Mouse (Mus musculus) megakaryocyte-erythroid progenitor cell, adult 5-6 weeks (primary cell): ENCODE results near the gene Iqsec1. TPM values are rescaled to one million over a fixed set of nuclear protein-coding genes. Genes with fewer than 3 reads are reported as not detected.

Experiments
- ATAC-seq: replicated peaks from 2 replicates; pipeline ENCODE4 v1.8.0; 2016; ENCODE audit warnings: mild to moderate bottlenecking, inconsistent platforms; ENCODE audit not compliant: severe bottlenecking, poor library complexity, low FRiP score, low TSS enrichment
- total RNA-seq, 2 experiments: library from RNA; stranded (forward) in 1 of 2; stranded (reverse) in 1 of 2; fragments of 200-1000, 215-1000 nt in 1 of 2; fragments of >200 nt in 1 of 2; fragmentation: Nextera tagmentation in 1 of 2; gene quantifications; 2 replicates each; pipeline ENCODE4 v1.2.3; 2014 to 2017

Gene Iqsec1
- total RNA-seq, 2 experiments from 2014 or later: 15.0 to 32.1 TPM

DNA sequence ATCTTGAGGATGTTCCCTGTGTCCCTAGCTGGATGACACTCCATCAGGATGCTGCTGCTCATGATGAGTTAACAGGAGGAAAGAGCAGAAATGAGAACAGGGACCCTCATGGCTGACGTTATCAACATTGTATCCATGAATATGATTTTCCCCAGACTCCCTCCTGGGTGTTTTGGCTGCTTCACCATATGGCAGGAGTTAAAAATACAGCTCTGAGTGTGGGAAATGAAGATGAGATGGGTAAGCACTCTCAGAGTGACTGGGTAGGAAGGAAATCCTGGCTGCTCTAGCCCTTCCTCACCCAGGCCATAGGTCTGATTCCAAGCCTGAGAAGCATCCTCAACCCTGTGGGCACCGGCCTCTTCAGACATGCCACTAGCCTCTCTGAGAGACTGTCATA, 14.2 kb downstream of the Iqsec1 start:
- no peak for ATAC-seq

DNA sequence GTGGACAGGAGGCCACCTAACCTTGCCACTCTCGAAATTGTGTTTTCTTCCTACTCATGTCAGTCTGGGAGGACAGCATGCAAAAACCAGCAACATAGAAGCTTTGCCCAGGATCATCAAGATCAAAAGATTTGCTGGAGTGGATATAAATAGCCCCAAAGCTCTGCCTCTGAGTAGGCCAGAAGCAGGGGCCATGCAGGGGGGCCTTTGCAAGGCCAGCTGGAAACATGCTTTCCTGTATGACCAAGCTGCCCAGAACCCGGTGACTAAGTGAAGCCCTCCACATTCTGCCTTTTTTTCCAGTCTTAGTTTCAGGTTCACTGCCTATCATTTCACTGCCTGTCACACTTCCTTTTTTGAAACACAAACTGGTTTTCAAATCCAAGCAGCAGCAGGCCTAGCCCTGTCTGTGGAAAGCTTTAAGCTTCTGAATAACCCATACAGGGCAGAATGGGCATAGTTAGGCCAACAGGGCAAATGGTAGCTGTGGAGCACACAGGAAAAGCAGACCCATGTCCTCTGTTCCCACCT, 19.1 kb downstream of the Iqsec1 start:
- no peak for ATAC-seq

DNA sequence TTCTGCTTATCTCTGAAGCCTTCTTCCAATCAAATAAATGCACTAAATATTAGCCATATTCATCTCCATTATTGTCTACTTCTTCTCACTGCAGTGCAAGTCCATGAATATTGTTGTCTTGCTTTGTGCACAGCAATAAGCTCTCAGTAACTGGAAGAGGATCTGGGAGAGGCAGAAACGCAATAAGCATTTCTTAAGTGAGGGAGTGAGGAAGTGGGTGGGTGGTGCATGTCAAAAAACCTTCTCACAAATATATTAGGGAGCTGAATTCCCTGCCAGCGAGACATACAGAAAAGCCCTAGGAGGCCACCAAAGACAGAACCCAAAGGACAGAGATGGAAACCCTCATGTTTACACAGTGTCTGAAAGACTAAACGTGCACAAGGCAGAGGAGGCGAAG, 35.1 kb downstream of the Iqsec1 start:
- ATAC-seq: no peak

DNA sequence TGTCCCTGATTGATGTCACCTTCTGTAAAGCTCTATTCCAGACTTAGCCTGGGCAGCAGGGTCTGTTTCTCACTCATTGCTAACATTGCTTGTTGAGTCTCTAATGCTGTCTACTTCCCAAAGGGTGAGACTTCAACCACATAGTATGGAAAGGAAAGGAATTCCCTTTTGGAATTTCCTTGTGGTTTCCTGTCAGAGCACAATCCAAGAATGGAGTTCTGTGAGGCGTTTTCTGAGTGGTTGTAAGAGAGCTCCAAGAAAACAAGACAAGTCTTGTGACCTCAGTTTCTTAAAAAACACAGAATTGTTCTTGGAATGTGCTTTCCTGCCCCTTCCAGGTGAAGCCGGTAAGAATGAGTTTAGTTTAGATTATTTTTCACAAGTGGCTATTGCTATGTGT, 37.5 kb downstream of the Iqsec1 start:
- no peak for ATAC-seq

DNA sequence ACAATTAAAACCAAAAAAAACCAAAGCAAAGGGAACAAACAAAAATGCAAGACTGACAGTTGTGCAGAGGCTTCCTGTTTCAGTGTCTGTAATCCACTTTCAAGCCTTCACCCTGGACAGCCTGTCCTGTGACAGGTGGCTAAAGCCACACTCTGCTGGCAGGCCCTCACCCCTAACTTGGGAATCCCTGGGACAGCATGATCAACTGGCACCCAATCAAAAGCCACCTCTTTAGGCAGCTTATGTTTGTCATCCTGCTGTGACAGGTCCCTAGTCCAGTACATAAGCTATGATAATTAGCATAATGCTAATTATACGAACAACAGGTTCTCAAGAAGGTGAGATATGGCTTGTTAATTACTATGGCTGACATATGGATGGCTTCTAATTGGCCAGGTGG, 40.4 kb downstream of the Iqsec1 start:
- no peak for ATAC-seq

DNA sequence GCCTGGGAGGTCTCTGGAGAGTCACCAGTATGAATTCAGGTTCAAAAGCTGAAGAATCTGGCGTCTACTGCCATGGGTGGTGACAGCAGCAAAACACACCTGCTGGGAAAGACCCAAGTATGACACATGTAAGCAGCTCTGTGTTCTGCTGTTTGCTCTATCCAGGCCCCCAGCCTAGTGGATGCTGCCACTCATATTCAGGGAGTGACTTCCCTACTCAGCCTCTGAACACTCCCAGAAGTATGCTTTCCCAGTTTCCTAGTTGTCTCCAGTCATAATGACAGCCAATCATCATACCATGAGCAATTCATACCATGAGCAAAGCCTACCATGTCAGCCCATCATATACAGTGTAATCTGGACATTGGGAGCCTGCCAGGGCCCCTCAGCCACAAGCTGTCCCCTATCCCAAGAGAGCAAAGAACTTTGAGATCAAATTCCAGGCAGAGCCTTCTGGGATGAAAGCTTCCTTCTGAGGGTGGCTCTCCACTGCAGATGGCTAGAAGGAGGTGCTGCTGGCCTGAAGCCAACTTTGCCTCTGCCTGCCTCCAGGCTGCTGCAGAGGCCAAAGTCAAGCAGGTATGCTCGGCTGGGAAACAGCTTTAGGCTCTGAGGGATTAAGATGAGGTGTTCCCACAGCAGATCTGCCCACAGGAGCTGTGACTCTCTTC, 42.8 kb downstream of the Iqsec1 start:
- no peak for ATAC-seq

DNA sequence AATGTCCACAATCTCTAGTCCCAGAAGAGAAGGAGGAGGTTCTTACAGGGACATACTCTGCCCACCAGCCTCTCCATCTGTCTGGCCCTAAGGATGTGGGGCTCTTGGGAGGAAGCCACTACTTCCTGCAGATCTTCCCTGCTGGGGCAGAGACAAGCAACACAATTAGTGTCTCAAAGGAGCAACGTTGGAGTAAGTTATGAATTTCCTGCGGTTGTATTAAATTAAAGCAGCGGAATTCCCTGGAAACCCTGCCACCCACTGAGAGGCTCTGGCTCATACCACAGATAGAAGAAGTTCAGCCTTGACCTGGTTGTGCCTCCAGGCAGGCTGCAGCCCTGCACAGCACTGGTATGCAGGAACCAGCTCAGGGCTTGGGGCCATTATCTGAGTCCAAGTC, 47.2 kb downstream of the Iqsec1 start:
- ATAC-seq: no peak

DNA sequence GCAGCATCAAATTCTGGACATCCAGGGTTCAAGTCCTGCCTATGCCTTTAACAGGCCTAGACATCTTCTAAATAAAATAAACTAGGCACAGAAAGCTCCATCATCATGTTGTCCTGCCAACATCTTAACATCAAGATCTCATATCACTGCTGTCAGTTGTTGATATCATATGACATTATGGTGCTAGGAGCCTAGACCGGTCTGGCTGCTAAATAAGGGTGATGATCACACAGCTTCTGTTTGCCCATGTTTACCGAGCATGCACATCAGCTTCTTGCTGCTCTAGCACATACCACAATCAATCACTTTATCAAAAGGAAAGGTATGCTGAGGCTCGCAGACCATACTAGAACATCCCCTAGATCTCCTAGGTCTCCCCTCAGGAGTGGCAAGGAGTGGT, 54.8 kb downstream of the Iqsec1 start:
- no peak for ATAC-seq

DNA sequence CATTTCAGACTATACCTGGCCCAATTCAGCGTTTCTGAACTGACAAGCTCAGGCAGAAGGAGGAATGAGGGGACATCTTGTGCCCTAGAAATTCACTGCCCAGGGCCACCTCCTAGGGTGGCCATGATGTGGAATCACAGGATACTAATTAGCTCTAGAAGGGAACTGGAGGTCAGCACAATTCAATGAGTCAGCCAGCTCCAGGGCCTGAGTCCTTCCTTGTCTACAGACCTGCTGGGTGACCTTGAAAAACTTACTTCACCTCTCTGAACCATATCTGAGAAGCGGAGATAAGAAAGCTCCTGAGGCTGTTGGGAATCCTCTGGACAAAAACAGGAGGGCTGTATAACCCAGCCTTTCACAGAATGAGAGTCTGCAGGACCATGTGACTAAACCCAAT, 59.7 kb downstream of the Iqsec1 start:
- no peak for ATAC-seq

DNA sequence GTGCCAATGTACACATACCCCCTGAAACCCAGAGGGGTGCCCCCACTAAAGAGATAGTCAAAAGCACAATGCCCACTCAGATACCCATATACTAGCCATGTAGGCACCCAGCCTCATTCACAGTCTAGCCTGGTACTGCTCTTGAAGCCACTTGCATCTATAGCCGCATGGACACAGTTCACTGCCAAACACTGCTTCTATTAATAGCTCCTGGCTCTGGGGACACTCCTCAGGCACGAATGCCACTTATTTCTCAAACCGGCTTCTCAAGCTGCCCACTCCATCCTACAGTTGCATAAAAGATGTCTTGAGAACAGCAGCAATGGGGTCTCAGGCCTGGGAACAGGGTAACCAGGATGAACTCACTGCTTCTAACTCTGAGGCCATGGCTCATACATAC, 63.0 kb downstream of the Iqsec1 start:
- no peak for ATAC-seq

DNA sequence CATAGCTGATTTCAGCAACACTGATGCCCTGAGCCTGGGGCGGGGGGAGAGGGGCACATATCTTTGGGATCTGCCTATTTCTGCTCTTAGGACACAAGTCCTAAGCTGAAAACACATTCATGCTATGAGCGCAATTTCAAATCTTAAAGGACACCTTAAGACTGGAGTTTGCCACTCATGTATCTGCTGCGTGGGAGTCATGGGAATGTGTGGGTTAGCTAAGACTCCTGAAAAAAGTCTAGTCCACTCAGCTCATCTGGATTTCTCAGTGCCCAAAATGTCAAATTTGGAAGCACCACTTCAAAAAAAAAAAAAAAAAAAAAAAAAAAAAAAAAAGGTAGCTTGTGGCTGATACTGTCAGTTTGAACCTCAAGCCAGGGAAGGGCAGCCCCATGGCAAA, 63.7 kb downstream of the Iqsec1 start:
- no peak for ATAC-seq

DNA sequence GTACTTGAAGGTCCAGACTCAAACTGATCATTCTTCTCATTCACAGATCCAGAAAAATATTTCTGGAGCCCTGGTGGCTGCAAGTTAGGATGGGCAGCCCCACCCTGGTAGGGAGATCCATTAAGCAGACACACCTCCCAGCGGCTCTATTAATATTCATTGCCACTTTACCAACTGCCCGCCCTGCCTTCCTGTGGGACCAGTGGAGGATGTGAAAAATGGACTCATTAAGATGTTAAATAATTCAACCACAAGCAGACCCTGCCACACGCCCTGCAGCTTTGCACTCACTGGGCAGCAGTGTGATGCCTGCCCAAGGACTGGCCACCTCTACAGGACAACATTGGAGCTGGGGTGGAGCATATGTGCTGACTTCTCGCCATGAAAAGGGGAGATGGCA, 64.1 kb downstream of the Iqsec1 start:
- ATAC-seq: no peak

DNA sequence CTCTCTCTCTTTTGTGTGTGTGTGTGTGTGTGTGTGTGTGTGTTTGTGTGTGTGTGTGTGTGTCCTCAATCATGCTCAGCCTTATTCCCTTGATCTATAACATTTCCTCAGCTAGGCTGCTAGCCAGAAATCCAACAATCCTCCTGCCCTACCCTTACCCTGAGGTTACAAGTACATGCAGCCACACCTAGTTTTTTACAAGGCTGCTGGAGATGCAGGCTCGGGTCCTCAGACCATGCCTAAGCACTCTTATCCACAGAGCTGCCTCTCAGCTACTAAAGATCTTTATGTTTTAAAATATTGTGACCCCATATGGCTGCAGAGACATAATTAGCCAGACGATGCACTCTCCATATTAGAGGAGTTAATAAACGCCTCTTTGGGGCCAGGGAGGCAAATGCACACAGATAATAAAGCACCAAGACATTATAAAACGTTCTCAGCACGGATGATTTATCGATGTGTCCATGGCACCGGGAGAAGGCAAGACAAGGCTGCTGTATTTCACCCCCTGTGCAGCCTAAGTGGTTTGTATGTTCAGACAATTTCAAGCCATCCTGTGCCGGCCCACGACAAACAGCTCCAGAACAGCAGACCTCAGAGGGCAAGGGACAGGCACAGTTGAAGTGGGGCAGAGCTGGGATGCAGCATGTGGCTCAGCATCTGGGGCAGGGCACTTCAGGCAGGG, 67.1 kb downstream of the Iqsec1 start:
- ATAC-seq: no peak

DNA sequence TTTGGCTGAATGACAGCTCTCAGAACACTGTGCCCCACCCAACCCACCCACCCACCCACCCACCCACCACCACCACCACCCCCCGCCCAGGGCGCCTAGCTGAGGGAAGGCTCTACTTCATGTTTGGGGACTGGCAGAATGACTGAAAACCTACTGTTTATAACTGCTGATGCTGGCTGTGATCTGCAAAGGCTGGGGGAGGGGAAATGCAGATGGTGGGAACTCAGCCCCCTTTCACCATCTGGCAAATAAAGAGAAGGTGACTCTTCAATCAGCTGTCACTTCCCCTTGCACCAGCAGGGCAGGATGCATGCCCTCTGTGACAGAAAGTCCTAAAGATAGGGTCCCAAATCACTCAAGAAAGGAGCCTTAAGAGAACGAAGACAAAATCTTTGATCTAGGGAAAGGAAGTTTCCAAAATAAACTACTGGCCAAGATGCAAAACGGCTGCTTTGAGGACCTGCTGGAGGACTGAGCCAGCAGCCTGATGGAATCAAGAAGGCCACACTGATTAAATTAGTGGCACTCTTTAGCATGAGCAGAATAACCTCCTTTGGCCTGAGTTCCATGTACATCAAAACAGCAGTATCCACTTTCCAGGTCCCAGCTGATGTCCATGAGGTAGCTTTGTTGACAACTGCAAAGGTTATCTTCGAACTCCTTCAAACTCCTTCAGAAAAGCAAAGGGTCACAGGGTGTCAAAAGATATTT, 67.8 kb downstream of the Iqsec1 start:
- no peak for ATAC-seq

DNA sequence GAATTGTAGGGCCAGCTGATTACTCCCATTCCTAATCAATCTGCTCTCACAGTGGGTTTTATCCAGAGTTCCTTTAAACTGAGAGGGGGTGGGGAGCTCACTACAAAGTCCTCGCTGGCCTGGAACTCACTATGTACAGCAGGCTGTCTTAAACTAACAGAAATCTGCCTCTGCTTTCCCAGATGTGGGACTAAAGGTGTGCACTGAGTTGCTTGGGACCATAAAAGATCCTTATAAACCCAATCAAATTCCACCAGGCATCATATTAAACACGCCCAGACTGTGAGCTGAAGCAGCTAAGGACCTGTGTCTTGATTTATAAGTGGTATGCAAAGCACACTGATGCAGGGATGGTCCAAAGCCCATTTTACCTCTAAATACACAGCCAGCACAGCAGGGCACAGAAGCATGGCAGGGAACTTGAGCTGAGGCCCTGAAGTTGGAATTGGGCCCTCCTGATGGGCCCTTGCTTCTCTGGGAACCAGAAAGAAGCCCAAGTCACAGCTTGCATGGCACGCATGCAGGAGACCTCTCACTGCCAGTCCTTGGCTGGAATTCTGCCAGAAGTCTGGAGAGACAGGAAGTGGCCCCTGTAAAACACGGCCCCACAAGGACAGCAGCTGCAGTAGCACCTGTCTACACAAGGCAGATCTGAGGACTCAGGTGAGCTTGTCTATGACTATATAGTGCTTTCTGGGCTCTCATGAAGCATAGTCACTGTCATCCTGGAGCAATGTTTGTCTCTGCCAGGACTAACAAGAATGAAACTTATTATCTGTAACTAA, 68.7 kb downstream of the Iqsec1 start:
- no peak for ATAC-seq

DNA sequence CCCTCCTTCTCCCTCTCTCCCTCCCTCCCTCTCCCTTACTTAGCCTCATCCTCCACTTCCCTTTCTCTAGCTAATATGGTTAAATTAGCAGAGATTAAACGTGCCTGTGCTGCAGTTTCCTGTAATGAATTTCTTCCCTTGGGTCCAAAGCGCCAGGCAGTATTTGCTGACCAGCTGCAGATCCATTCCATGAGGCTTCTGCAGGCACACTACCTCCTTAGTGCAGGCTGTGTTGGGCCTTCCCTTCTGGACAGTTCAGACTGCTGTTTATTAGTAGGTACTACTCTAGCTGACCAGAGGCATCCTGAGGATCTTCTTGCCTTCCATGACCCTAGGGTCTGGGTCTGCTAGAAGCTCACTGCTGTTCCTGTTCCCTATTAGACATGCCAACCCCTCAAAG, 72.9 kb downstream of the Iqsec1 start:
- no peak for ATAC-seq

DNA sequence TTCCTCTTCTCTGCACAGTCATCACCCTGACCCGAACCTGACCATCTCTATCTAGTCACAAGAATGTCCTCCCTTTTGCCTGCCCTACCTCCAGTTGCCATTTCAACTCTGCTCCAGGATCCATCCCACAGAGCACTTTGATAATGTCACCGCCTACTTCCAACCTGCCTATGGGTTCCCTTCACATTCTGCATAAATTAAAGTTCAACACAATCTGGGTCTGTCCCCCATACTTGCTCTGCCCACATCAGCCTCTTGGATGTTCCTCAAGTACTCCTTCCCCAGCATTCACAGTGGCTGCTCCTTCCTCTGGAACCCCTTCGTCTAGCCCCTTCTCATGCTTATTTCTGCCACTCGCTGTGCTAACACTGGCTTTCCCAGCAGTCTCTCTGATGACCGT, 74.7 kb downstream of the Iqsec1 start:
- no peak for ATAC-seq

DNA sequence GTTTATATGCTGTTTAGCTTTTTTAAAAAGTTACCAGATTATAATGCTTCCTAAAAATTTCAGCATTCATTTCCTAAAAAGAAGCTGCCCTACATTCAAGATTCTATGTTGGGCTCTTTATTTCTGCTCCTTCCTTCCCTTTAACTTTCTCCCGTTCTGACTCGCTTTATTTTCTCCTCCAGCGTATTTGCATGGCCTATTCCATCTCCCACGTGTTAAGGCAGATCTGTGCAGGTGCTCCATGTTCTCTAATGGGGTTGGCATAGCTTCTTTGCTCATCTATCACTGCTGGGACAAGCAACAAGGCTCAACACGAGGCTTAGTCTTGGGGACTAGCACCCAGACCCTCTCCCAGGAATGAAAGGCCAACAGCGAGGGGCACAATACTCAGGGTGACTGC, 75.7 kb downstream of the Iqsec1 start:
- ATAC-seq: no peak

DNA sequence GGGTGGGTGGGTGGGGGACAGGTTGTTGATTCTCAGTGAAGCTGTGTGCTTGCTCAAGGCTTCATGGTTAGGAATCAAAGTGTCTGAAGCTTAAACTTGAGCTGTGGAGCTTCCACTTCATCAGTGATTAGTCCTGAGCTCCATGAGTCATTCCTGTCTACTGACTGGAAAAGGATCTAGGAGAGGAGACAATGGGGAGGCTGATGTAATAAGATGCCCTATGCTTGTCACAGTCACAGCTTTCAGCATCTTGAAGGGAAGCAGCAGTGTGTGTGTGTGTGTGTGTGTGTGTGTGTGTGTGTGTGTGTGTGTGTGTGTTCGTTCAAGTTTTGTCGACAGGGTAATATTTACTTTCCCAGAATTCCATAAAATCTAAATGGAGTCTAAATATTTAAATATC, 84.3 kb downstream of the Iqsec1 start:
- ATAC-seq: no peak

DNA sequence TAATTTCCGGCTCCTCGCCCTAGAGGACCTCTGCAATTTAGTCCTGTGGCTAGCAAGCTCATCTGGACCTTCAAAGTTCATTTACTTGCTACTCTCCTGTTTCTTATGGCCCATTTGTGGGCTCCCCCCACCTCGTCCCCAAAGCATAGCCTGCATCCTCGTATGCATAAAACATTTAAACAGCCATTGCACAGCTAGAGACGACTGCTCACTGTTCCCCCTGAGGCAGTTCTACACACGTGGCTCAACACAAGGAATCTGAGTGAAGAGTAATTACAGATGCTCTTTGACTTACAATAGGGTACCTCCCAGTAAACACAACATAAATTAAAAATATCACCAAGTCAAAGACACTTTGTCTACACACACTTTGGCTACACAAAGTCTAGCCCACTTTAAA, 88.2 kb downstream of the Iqsec1 start:
- ATAC-seq: no peak
